Mouse (Mus musculus): Measurements from ENCODE around the gene Gm11444.

The Gm11444 gene

DNA sequence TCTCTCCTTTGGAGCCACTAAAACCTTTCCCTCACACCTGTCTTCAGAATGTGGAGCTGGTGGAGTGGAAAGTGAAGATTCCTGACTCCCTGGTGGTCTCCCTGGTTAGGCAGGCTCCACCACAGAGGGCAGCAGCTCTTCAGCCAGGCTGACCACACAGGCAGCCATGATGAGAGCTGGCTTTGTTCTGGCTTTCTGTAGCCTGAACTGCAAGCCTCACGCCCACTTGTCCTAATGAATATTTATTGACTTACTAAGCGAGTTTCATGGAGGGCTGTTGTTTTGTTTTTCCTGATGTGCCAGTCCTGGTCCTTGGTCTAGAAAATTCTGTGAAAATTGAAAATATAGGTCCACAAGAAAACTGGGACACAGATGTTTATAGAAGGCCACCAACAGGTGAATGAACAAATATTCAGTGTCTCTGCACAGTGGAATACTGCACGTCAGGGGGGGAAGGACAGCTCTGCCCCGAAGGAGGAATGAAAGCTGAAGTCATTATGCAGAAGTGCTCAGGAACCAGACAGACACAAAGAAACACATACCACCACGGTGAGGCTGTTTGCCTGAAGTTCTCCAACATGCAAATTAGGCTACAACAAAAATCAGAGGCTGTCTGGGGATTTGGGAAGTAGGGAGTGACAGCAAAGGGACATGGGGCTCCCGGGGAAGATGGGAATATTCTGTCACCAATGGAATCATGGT is 8.0 kb upstream of the Gm11444 start:
- no peak for DNase-seq (ENCODE audit: low spot score)

DNA sequence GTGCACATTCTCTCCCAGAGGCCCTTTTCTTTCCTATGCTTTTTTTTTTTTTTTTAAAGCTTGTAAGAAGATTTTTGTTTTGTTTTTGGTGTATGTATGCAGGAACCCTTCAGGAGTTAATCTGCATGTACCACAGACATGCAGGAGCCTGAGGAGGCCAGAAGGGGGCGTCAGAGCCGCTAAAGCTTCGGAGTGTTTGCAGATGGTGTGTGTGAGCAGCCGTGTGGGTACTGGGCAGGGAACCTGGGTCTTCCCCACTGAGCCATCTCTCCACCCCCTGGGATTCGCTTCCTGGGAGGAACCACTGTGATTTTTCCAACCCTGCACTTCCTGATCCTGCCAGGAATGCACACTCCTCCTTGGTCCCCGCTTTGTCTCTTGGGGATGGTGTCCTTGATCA is 625 bp upstream of the Gm11444 start:
- DNase-seq (ENCODE audit: low spot score), result no peak

DNA sequence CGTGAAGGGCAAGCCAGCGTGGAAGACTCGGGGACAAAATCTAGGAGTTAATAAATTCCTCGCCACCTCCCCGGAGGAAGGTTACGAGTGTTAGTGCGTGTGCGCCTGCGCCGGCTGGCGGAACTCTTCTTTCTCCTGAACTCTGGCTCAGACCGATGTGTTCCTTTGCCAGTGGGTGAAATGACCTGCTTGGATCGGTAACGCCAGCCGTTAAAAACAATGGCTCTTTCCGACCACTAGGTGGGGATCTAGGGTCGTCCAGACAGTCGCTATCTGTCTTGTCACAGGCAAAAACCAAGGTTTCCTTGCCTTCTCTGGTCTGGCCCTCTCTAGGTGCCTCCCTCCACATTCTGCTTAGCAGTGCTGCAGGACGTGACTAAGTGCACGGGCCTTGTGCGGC is 1.1 kb downstream of the Gm11444 start:
- peak; percentile 88 for DNase-seq (ENCODE audit: low spot score)

DNA sequence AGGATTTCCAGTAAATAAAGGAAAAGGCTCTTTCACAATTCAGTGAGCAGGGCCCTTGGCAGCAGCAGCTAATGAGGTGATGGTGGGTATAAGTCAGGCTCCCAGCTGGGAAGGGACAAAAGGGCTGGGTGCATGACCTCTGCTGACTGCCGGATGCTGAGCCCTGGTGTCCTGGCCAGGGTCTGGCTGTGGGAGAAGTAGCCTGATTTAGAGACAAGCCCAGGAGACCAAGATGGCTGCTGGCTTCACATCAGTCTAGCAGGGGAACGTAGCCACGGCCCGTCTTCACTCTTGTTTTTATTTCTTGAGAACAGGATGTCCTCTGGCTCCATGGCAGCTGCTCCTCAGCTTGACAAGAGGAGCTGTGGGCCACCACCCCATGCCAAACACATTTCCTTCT is 3.6 kb downstream of the Gm11444 start:
- DNase-seq (ENCODE audit: low spot score), result no peak

- DNase-seq (ENCODE audit: low spot score), result no peak
Observed at GRCm38 (mm10) chr11:85845921-85846320, 4.2 kb downstream of the Gm11444 start.

DNA sequence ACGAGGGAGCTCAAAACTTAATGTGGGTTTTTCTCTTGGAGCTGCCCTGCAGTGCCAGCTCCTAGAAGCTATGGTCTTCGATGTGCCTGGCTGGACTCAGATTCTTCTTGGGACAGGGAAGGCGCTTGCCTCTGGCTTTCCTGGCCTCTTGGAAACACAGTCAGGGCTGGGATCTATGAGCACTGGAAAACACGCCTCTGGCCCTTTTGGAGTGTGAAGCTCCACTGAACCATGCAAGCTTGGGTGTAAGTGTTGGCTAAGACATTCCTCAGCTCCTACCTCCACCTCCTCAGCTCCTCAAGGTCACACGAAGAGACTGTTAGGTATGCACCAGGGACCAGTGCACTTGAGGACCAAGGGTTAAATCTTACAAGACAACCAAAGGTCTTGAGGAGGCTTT is 5.2 kb downstream of the Gm11444 start:
- no peak for DNase-seq (ENCODE audit: low spot score)

- DNase-seq (ENCODE audit: low spot score), result peak; percentile 89
Observed at GRCm38 (mm10) chr11:85844144-85844965, 5.8 kb downstream of the Gm11444 start.

GRCm38 (mm10) chr11:85843347-85843692 is 6.8 kb downstream of the Gm11444 start:
- peak; percentile 90 for DNase-seq (ENCODE audit: low spot score)

DNA sequence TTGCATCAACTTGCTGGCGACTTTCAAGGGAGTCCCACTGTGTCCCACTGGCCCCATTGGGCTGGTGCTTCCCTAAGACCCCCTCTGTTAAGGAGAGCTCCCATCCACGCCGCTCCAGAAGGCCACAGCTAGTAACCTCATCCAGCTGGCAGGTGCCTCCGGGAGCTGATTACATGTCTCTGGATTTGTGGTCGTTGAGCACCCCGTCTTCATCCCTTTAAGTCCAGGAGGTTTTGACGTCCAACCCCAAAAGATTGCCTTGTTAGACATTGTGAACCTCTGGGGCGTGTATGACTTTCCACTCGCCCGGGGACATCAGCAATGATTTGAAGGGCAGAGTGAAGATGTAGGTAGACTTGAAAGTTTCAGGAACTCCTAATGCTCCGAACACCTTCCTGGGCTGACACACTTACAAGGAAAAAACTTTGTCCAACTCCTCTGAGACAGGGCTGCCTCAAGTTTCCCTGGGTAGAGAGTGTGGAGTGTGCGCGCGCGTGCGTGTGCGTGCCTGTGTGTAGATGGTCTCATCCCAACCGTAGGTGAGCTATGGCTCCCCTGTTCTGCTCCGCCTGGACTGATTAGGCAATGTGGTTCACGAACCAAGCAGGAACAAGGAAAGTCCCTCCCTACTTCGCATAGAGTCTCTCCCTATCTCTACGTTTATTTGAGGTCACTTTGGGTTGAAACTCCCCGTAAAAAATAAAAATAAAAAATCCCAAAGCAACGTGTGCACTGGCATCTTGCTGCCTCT is 7.4 kb downstream of the Gm11444 start:
- DNase-seq (ENCODE audit: low spot score), result no peak

- DNase-seq (ENCODE audit: low spot score), result no peak
Observed at GRCm38 (mm10) chr11:85841980-85842379, 8.2 kb downstream of the Gm11444 start.

DNA sequence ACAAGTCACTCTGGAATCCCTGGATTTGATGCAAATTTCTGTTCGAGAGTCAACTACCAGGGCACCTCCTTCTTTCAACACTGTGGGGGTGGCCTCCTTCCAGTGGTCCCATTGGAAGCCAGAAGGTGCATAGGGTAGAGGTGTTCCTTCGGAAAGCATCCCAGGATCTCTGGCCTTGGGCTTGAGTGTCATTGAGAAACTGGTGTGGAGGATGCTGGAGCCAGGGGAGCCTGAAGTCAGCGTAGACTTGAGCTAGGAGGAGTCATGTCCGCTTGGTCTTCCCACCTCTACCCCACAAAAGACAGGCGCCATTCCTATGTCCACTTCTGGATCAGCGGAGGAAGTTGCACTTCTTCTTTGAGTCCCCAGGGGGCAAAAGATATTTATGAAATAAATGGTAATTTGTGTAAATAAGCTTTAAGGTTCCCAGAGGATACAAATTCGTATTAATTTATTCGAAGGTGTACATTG is 8.9 kb downstream of the Gm11444 start:
- no peak for DNase-seq (ENCODE audit: low spot score)

- DNase-seq (ENCODE audit: low spot score), result no peak
Observed at GRCm38 (mm10) chr11:85840803-85841145, 9.4 kb downstream of the Gm11444 start.

GRCm38 (mm10) chr11:85840031-85840802 is 9.9 kb downstream of the Gm11444 start:
- DNase-seq (ENCODE audit: low spot score), result no peak

GRCm38 (mm10) chr11:85839258-85840030 is 10.7 kb downstream of the Gm11444 start:
- DNase-seq (ENCODE audit: low spot score), result no peak

DNA sequence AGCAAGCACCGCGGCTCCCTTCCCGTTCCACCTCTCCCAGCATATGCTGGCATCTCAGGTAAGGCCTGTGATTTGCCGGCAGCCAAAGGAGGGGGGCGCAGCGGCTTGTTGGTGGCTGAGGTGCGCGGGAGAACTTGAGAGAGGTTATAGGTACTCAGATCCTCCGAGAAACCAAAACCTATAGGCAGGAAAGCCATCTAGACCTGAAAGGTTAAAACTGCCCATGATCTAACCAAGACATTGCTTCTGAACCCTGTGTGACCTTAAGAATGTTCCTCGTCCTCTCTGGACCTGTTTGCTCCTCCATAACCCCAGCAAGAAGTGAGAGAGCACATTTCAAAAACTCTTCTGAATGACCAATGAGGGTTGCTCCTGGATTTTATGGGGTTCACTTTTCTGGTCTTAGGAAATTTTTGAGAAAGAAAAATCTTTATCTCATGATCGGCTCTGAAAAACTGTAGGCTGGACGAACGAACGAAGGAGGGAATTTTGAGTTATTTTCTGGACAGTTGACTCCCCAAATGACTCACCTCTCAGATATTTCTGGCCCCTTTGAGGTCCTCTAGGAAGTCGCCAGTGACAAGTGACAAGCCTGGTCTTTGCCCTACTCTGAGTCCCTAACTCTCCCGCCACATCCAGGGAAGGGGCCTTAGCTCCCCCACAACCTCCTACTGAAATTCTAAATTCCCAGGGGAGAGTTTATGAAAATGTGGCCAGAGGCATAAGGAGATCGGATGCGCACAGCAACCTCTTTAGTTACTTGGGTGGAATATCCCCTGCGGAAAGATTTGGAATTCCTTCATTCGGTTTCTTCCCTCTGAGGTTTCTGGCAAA is 11.5 kb downstream of the Gm11444 start:
- no peak for DNase-seq (ENCODE audit: low spot score)

GRCm38 (mm10) chr11:85837648-85838423 is 12.3 kb downstream of the Gm11444 start:
- DNase-seq (ENCODE audit: low spot score), result no peak

DNA sequence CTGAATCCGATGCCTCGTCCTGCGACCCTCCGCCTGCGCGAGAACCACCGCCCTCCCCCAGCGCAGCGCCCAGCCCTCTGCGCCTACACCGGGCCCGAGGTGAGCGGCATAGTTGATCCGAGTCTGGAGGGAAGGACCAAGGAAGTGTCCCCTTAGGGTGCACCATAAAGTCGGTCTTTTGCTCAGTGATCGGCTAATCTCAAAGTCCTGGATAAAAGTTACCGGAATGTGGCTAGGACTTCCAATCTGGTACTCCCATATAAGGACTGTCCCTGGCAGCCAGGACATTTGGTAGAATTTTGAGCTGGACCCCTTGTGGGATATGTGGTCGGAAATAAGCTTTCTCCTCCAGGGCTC is 12.9 kb downstream of the Gm11444 start:
- DNase-seq (ENCODE audit: low spot score), result no peak

DNA sequence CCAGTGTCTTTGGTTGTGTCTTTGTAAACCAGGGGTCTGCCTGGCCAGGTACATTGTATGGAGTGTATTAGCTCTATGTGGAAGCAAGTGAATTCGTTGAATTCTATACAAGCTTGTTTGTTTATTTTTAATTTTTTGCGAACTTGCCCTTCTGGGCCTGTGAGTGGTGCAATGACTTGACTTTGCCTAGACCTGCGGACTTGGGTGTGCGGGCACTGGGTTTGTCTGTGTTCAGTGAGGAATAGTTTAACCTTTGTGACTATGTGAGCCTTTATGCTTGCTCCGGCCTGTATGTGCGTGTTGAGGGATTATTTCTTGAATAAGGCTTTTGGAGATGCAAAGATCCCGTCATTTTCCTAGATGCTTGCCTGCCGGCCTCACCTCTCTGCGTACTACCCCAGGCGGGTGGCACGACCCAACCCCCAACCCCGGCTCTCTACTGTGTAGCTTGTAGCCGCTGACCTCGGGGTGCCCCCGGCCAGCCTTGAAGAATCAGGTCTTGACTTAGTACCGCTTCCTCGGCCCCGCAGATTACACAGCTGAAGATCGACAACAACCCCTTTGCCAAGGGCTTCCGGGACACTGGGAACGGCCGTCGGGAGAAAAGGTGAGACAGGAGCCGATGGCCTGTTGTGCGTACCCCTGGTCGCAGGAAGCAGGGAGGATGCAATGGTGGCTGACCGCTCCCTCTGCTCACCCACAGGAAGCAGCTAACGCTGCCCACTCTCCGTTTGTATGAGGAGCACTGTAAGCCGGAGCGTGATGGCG is 13.4 kb downstream of the Gm11444 start:
- no peak for DNase-seq (ENCODE audit: low spot score)
